Mouse (Mus musculus) CH12.LX (cell line): ENCODE measurements around the gene Npm1. TPM values are rescaled to one million over a fixed set of nuclear protein-coding genes. Genes with fewer than 3 reads are reported as not detected.

Experiments
- DNase-seq: peaks from one replicate; pipeline ENCODE4 v3.0.0-alpha.2; 2013; ENCODE audit errors: extremely low read depth
- H3K27ac ChIP-seq: 2 replicates; pipeline ENCODE4 v1.5.1; 2012; ENCODE audit warnings: low read depth, mild to moderate bottlenecking, control low read depth, moderate library complexity; ENCODE audit not compliant: insufficient read depth
- H3K27me3 ChIP-seq: replicated peaks from 2 replicates; pipeline ENCODE3; 2012; ENCODE audit warnings: inconsistent platforms
- H3K36me3 ChIP-seq, 2 experiments: replicated peaks in 1 of 2; 2 replicates each; pipeline versions ENCODE3 to v1.6.1; 2012; ENCODE audit warnings: inconsistent platforms in 1 of 2, low read length in 1 of 2, mild to moderate bottlenecking in 1 of 2, mixed read lengths in 1 of 2, moderate library complexity in 1 of 2; ENCODE audit not compliant: control insufficient read depth in 1 of 2, insufficient read depth in 1 of 2
- H3K4me1 ChIP-seq, 2 experiments: 2 replicates each; pipeline ENCODE4 v1.6.1; 2012; ENCODE audit warnings: inconsistent platforms in 1 of 2, moderate library complexity in 1 of 2; ENCODE audit not compliant: insufficient read depth in 2 of 2, control insufficient read depth in 1 of 2
- H3K4me2 ChIP-seq: 2 replicates; pipeline ENCODE4 v1.6.1; 2012; ENCODE audit warnings: low read depth, mild to moderate bottlenecking, control low read depth; ENCODE audit not compliant: poor library complexity, insufficient read depth, severe bottlenecking
- H3K4me3 ChIP-seq, 3 experiments: fragments of 150-350 bp in 1 of 3; sonication (generic) in 1 of 3; replicated peaks in 1 of 3; 2 replicates each; pipeline versions ENCODE3 to v1.5.1; 2011 to 2012; ENCODE audit warnings: low read depth in 2 of 3, low read length in 2 of 3, mild to moderate bottlenecking in 2 of 3, moderate library complexity in 2 of 3, control low read depth in 1 of 3, improper control_type of control experiment in 1 of 3, inconsistent platforms in 1 of 3, mixed read lengths in 1 of 3; ENCODE audit not compliant: poor library complexity in 1 of 3
- H3K79me2 ChIP-seq: replicated peaks from 2 replicates; pipeline ENCODE4 v1.6.1; 2012; ENCODE audit warnings: mild to moderate bottlenecking, moderate library complexity; ENCODE audit not compliant: control insufficient read depth, poor library complexity, insufficient read depth, severe bottlenecking; ENCODE audit errors: extremely low read depth
- H3K9ac ChIP-seq: 2 replicates; pipeline ENCODE4 v1.6.1; 2012; ENCODE audit warnings: low read depth, mild to moderate bottlenecking, control low read depth, moderate library complexity; ENCODE audit not compliant: insufficient read depth
- H3K9me3 ChIP-seq: replicated peaks from 2 replicates; pipeline ENCODE3; 2012; ENCODE audit warnings: low read length, inconsistent platforms, mixed read lengths
- BHLHE40 ChIP-seq: IDR thresholded peaks from 2 replicates; pipeline ENCODE4 v1.6.1; 2011; ENCODE audit warnings: mild to moderate bottlenecking, low read depth, low read length, improper control_type of control experiment
- CHD2 ChIP-seq: IDR thresholded peaks from 2 replicates; pipeline ENCODE4 v1.6.1; 2011; ENCODE audit warnings: low read length, improper control_type of control experiment
- CTCF ChIP-seq, 2 experiments: IDR thresholded peaks in 1 of 2; conservative IDR thresholded peaks in 1 of 2; 2 replicates each; pipeline ENCODE4 v1.5.1; 2011 to 2012; ENCODE audit warnings: low read depth in 2 of 2, low read length in 2 of 2, improper control_type of control experiment in 1 of 2, inconsistent platforms in 1 of 2, mild to moderate bottlenecking in 1 of 2, moderate library complexity in 1 of 2
- E2F4 ChIP-seq: IDR thresholded peaks from 2 replicates; pipeline ENCODE4 v1.6.1; 2011; ENCODE audit warnings: low read depth, low read length, improper control_type of control experiment; ENCODE audit not compliant: insufficient replicate concordance
- EP300 ChIP-seq: IDR thresholded peaks from 2 replicates; pipeline ENCODE4 v1.6.1; 2011; ENCODE audit warnings: low read length, improper control_type of control experiment
- GABPA ChIP-seq: IDR thresholded peaks from 2 replicates; pipeline ENCODE4 v1.6.1; 2012; ENCODE audit warnings: low read depth, low read length, improper control_type of control experiment, inconsistent platforms; ENCODE audit not compliant: insufficient replicate concordance
- HCFC1 ChIP-seq: IDR thresholded peaks from 2 replicates; pipeline ENCODE4 v1.6.1; 2012; ENCODE audit warnings: low read depth, mild to moderate bottlenecking, inconsistent platforms, low read length, improper control_type of control experiment
- JUN ChIP-seq: IDR thresholded peaks from 2 replicates; pipeline ENCODE4 v1.6.1; 2011; ENCODE audit warnings: low read depth, mild to moderate bottlenecking, low read length, improper control_type of control experiment, moderate library complexity; ENCODE audit not compliant: insufficient read depth
- MAFK ChIP-seq: IDR thresholded peaks from 2 replicates; pipeline ENCODE4 v1.6.1; 2011; ENCODE audit warnings: low read length, improper control_type of control experiment; ENCODE audit not compliant: insufficient replicate concordance
- MAZ ChIP-seq: IDR thresholded peaks from 2 replicates; pipeline ENCODE4 v1.6.1; 2012; ENCODE audit warnings: low read depth, mild to moderate bottlenecking, inconsistent platforms, low read length, improper control_type of control experiment, moderate library complexity
- MEF2A ChIP-seq: IDR thresholded peaks from 2 replicates; pipeline ENCODE4 v1.6.1; 2014; ENCODE audit warnings: low read depth, mild to moderate bottlenecking, inconsistent platforms, low read length, improper control_type of control experiment, borderline replicate concordance
- NELFE ChIP-seq: IDR thresholded peaks from 2 replicates; pipeline ENCODE4 v1.6.1; 2011; ENCODE audit warnings: low read depth, low read length, improper control_type of control experiment
- NRF1 ChIP-seq: IDR thresholded peaks from 2 replicates; pipeline ENCODE4 v1.6.1; 2014; ENCODE audit warnings: low read depth, mild to moderate bottlenecking, inconsistent platforms, low read length, improper control_type of control experiment, moderate library complexity
- POLR2A ChIP-seq: IDR thresholded peaks from 2 replicates; pipeline ENCODE4 v1.6.1; 2011; ENCODE audit warnings: low read depth, mild to moderate bottlenecking, improper control_type of control experiment, low read length
- RAD21 ChIP-seq: IDR thresholded peaks from 2 replicates; pipeline ENCODE4 v1.6.1; 2011; ENCODE audit warnings: low read depth, mild to moderate bottlenecking, low read length, improper control_type of control experiment, moderate library complexity
- RCOR1 ChIP-seq: conservative IDR thresholded peaks from 2 replicates; pipeline ENCODE4 v1.6.1; 2012; ENCODE audit warnings: low read depth, mild to moderate bottlenecking, inconsistent platforms, low read length, improper control_type of control experiment
- SIN3A ChIP-seq: IDR thresholded peaks from 2 replicates; pipeline ENCODE4 v1.6.1; 2012; ENCODE audit warnings: low read length, improper control_type of control experiment, inconsistent platforms
- SMC3 ChIP-seq: IDR thresholded peaks from 2 replicates; pipeline ENCODE4 v1.6.1; 2011; ENCODE audit warnings: low read depth, low read length, improper control_type of control experiment
- TBP ChIP-seq: conservative IDR thresholded peaks from 2 replicates; pipeline ENCODE4 v1.6.1; 2011; ENCODE audit warnings: low read depth, low read length, improper control_type of control experiment
- UBTF ChIP-seq: IDR thresholded peaks from 2 replicates; pipeline ENCODE4 v1.6.1; 2012; ENCODE audit warnings: low read depth, mild to moderate bottlenecking, inconsistent platforms, low read length, improper control_type of control experiment, moderate library complexity
- USF1 ChIP-seq: IDR thresholded peaks from 2 replicates; pipeline ENCODE4 v1.6.1; 2014; ENCODE audit warnings: low read depth, mild to moderate bottlenecking, inconsistent platforms, low read length, improper control_type of control experiment
- ZNF384 ChIP-seq: IDR thresholded peaks from 2 replicates; pipeline ENCODE4 v1.6.1; 2012; ENCODE audit warnings: low read depth, low read length, improper control_type of control experiment, inconsistent platforms
- dilution Hi-C: fragments of 300-500 bp; cut with MboI; formaldehyde crosslinking; loops from 2 replicates; pipeline ENCODE4 v1.14.3; 2020; ENCODE audit warnings: low sequenced_read_pairs; ENCODE audit not compliant: extremely low pct_unique_long_range_greater_than_20kb, extremely low pct_ligation_motif_present
- in situ Hi-C: fragments of 300-500 bp; cut with MboI; formaldehyde crosslinking; loops from 3 replicates; pipeline ENCODE4 v1.14.3; 2019; ENCODE audit warnings: low sequenced_read_pairs, low pct_ligation_motif_present, low pct_unique_long_range_greater_than_20kb, mixed read lengths
- polyA plus RNA-seq: library from polyadenylated mRNA; unstranded; fragments of >175 nt; gene quantifications from 2 replicates; pipeline ENCODE4 v1.2.1, GENCODE M21; 2012; ENCODE audit warnings: low read depth; ENCODE audit not compliant: insufficient read length
- total RNA-seq, 2 experiments: library from RNA; depleted of rRNA; stranded (reverse); fragments of 300-350 nt in 1 of 2; fragments of >200 nt in 1 of 2; gene quantifications; 2 replicates each; pipeline ENCODE4 v1.2.3; 2012 to 2014

Gene Npm1
- total and polyA plus RNA-seq, 3 experiments = 3,603 to 8,076 (median 6,953) TPM

- in situ Hi-C loops = no loop called here
- peaks cover 0 to 14% of the 10 kb centered on the region in 2 experiments for H3K36me3 ChIP-seq
- no peak overlapping the region for H3K27ac ChIP-seq
- no peak overlapping the region for H3K4me2 ChIP-seq
- no peaks in the 10 kb centered on the region for H3K9me3 ChIP-seq
- TF ChIP-seq RAD21 (no peak), BHLHE40 (no peak), USF1 (no peak), UBTF (no peak), E2F4 (no peak), ZNF384 (no peak), JUN (no peak), RCOR1 (no peak), SMC3 (no peak), EP300 (no peak), NRF1 (no peak), TBP (no peak), POLR2A (no peak), NELFE (no peak), MAFK (no peak), MEF2A (no peak), HCFC1 (no peak), CHD2 (no peak)
- no peaks in the 10 kb centered on the region for H3K4me1 ChIP-seq
- H3K79me2 ChIP-seq = no peaks in the 10 kb centered on the region
- no peaks in the 10 kb centered on the region for H3K27me3 ChIP-seq
- H3K4me3 ChIP-seq = no peak overlapping the region
- dilution Hi-C loops = no loop called here
- no peak for DNase-seq
- no peak overlapping the region for H3K9ac ChIP-seq
Measured at GRCm38 (mm10) chr11:33119556-33119955, 43.5 kb downstream of the Npm1 start.

GRCm38 (mm10) chr11:33119116-33119515, 43.9 kb downstream of the Npm1 start:
- no peak overlapping the region for H3K4me3 ChIP-seq
- no peak overlapping the region for H3K4me2 ChIP-seq
- no peaks in the 10 kb centered on the region for H3K9me3 ChIP-seq
- H3K36me3 ChIP-seq = peaks cover 0 to 14% of the 10 kb centered on the region in 2 experiments
- no peaks in the 10 kb centered on the region for H3K4me1 ChIP-seq
- no peaks in the 10 kb centered on the region for H3K79me2 ChIP-seq
- H3K27me3 ChIP-seq = no peaks in the 10 kb centered on the region
- no peak overlapping the region for H3K9ac ChIP-seq
- H3K27ac ChIP-seq = no peak overlapping the region
- DNase-seq = no peak
- in situ Hi-C loops (no loop called here), dilution Hi-C loops (no loop called here)
- TF ChIP-seq JUN (no peak), SIN3A (no peak), BHLHE40 (no peak), CTCF (conservative IDR thresholded peaks at IDR 0.05 in 1 of 2, IDR thresholded peaks at IDR 0.05 in 1 of 2; ENCODE audit: low read depth in 2 of 2, low read length in 2 of 2) (no peak), GABPA (no peak), MAZ (no peak), EP300 (no peak)
